Mouse (Mus musculus) kidney, postnatal 36 days (tissue): ENCODE results near the gene Sec61a2.
A peak's percentile ranks its signal among the peaks of the same experiment; 100 is the strongest.

ENCODE experiments used
- DNase-seq, 2 experiments: peaks; one replicate each; pipeline ENCODE4 v3.0.0; 2021 to 2022; ENCODE audit warnings: mixed read lengths in 2 of 2

The Sec61a2 gene

GRCm38 (mm10) chr2:5877446-5877845 is 17.8 kb downstream of the Sec61a2 start:
- DNase-seq, result no peak

DNA sequence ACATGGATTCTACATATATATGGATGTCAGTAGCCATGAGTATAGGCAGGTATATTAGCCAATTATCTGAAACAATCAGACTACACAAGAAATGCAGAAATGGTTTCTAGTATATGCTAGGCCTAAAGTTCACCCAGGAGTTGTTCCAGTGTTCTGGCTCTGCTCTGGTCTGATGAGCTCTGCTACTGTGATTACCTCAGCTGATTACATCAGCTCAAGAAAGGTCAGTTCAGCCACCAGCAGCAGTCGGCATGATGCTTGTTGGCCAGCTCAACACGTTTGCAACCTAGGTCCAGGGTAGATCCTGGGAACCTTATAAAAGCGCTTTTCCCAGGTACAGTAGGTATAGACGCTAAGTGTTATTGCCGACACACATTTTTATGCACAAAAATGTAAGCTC is 25.5 kb downstream of the Sec61a2 start:
- no peak for DNase-seq

- no peak for DNase-seq
Measured at GRCm38 (mm10) chr2:5867681-5868080, 27.6 kb downstream of the Sec61a2 start.

GRCm38 (mm10) chr2:5862834-5863233 is 32.4 kb downstream of the Sec61a2 start, which contains the start of gene Gm13199:
TSS of gene Gm13199 (minus strand) at chr2:5862934.
- no peak for DNase-seq

DNA sequence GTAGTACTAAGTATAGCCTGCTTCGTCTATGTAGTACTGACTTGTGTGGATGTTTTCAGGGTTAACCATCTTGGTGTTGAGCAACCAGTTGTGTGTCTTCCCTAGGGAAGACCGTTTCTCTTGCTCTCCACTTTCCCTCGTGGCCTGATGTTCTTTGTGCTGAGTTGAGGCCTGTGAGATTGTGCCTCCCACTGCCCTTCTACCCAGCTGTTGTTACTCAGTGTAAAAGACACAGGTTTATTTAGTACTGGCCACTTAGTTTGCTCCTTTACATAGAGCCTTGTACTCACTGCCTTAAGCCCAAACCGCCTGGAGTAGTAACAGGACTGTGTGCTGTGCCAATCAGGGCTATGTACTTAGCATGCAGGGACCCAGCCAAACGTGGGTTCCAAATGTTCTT is 43.4 kb downstream of the Sec61a2 start:
- no peak for DNase-seq

GRCm38 (mm10) chr2:5851116-5851515 is 44.1 kb downstream of the Sec61a2 start:
- DNase-seq, result no peak

GRCm38 (mm10) chr2:5845826-5846225 is 49.4 kb downstream of the Sec61a2 start:
- no peak for DNase-seq

GRCm38 (mm10) chr2:5844873-5845631 is 50.2 kb downstream of the Sec61a2 start, which contains the start of the genes Nudt5 and Cdc123:
TSS of gene Nudt5 (plus strand) at chr2:5845019.
TSS of gene Cdc123 (minus strand) at chr2:5845164.
- DNase-seq, result peak; percentile 92

GRCm38 (mm10) chr2:5844181-5844872 is 50.9 kb downstream of the Sec61a2 start:
- no peak for DNase-seq

GRCm38 (mm10) chr2:5840815-5841214 is 54.4 kb downstream of the Sec61a2 start:
- no peak for DNase-seq

DNA sequence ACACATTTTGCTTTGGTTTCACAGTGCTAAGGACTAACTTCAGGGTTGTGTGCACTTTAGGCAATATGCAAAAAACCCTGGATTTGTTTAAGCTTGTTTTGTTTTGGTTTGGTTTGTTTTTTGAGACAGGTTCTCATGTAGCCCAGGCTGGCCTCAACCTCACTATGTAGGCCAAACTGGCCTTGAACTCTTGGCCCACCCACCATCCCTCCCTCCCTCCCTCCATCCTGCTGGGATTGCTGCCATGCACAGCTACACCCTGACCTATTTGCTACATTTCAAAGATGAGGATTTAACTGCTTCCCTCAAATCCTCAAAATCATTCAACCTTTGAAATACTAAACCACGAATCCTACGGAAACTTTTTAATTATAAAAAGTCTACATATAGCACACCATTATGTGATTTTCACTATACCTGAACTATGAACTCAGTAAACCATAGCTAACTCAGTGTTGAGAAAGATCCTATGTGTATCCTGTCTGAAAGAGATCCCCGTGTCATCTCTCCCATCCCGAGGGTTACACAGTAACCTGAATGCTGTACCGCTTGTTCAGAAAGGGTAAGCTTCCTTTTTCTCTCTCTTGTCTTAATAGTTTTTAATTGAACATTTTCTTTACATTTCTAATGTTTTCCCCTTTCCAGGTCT is 69.8 kb downstream of the Sec61a2 start:
- DNase-seq, result no peak

DNA sequence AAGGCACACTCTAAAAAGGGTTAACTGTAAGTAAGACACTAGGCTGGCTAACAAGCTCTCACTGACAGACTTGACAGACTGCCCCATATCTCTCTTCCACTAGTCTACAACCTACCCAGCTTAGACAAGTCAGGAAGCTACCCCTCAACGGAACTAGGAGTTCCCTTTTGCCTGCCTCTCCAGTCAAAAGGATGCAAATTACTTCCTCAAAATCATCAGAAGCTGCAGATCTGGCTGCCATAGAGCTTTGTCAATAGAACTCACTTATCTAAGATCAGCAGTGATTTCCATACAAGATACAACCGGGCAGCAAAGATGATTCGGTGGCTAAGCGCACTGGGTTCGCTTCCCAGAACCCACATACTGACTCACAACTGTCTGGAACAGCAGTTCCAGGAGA is 70.5 kb downstream of the Sec61a2 start:
- DNase-seq, result no peak

GRCm38 (mm10) chr2:5824213-5824612 is 71.0 kb downstream of the Sec61a2 start:
- peak in 1 of 2 experiments; percentile 12 for DNase-seq

GRCm38 (mm10) chr2:5822449-5822848 is 72.8 kb downstream of the Sec61a2 start:
- no peak for DNase-seq

DNA sequence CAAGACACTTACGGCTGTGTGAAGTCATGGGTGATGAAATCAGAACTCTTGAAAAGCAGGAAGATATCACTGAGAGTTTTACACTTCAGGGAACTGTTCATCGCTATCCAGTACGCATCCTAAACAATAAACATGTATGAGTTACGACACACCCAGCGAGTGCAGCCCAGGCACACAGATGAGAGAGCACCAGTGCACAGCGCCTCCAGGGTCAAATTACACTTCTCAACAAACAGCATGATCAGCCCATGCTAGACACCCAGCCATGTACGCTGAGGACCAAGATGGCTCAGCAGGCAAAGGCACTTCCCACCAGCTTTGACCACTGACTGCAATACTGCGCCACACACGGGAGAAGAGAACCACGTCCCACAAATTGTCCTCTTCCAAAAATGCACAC is 74.0 kb downstream of the Sec61a2 start:
- DNase-seq, result no peak
